Mouse (Mus musculus): ENCODE data around the gene Armc7.

DNA sequence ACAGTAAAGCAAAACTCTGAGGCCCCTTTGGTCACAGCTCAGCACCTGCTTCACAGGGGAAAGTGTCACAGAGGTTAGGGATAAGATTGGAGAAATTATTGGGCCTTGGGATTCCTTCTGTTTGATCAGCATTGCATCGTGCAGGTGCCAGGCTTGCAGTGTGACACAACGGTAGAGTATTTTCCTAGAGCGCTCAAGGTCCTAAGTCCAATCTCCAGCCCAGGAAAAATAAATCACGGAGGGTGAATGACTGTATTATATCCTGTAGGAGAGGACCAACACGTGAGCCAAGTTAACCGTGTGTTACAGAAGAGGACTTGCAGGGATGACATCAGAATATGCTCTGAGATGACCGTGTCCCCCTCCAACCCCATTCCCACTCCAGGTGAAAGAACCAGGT is 25.3 kb upstream of the Armc7 start:
- TF ChIP-seq EP300 (IDR thresholded peaks at IDR 0.05; ENCODE audit: insufficient read depth, low read depth, low read length), result no peak
- TF ChIP-seq POLR2A (IDR thresholded peaks at IDR 0.05; ENCODE audit: insufficient read depth, low read length), result no peak

Data from ES-Bruce4 (cell line).